Mouse (Mus musculus) G1E (cell line): ENCODE data around the gene Brca2. TPM values are rescaled to one million over a fixed set of nuclear protein-coding genes. Genes with fewer than 3 reads are reported as not detected.

ENCODE experiments used
- ATAC-seq: 2 replicates; pipeline ENCODE4 v1.8.0; 2016; ENCODE audit warnings: mild to moderate bottlenecking; ENCODE audit not compliant: insufficient number of reproducible peaks, poor library complexity, low FRiP score, severe bottlenecking; ENCODE audit errors: extremely low read depth
- DNase-seq: peaks from one replicate; pipeline ENCODE4 v3.0.0; 2012; ENCODE audit warnings: low spot score
- H3K27me3 ChIP-seq: 2 replicates; pipeline ENCODE4 v1.6.1; 2012; ENCODE audit warnings: mild to moderate bottlenecking, low read length, inconsistent platforms; ENCODE audit not compliant: insufficient read depth
- H3K36me3 ChIP-seq: replicated peaks from 2 replicates; pipeline ENCODE3; 2012; ENCODE audit warnings: mild to moderate bottlenecking, inconsistent platforms
- H3K4me1 ChIP-seq: 2 replicates; pipeline ENCODE4 v1.6.1; 2012; ENCODE audit warnings: low read depth, low read length, inconsistent platforms, mixed read lengths; ENCODE audit not compliant: insufficient read depth
- H3K4me3 ChIP-seq: 2 replicates; pipeline ENCODE4 v1.5.1; 2012; ENCODE audit warnings: low read depth, mild to moderate bottlenecking, inconsistent platforms, low read length, moderate library complexity, mixed read lengths
- H3K9me3 ChIP-seq: replicated peaks from 2 replicates; pipeline ENCODE4 v1.6.1; 2012; ENCODE audit warnings: inconsistent platforms
- CTCF ChIP-seq: IDR thresholded peaks from 2 replicates; pipeline ENCODE4 v1.5.1; 2012; ENCODE audit warnings: low read depth, low read length, inconsistent platforms, mixed read lengths
- GATA1 ChIP-seq: IDR thresholded peaks from 2 replicates; pipeline ENCODE4 v1.6.1; 2012; ENCODE audit warnings: borderline replicate concordance, low read length, inconsistent platforms, mixed read lengths
- GATA2 ChIP-seq: IDR thresholded peaks from 2 replicates; pipeline ENCODE4 v1.6.1; 2012; ENCODE audit warnings: low read depth, low read length, inconsistent platforms, borderline replicate concordance
- POLR2AphosphoS5 ChIP-seq: IDR thresholded peaks from 2 replicates; pipeline ENCODE4 v1.6.1; 2012; ENCODE audit warnings: low read depth, low read length, inconsistent platforms; ENCODE audit not compliant: insufficient replicate concordance
- TAL1 ChIP-seq: conservative IDR thresholded peaks from 2 replicates; pipeline ENCODE4 v1.6.1; 2012; ENCODE audit warnings: low read depth, low read length, inconsistent platforms, mixed read lengths
- polyA plus RNA-seq: library from polyadenylated mRNA; stranded (reverse); fragments of >175 nt; gene quantifications from 2 replicates; pipeline ENCODE4 v1.2.3, GENCODE M21; 2012
- total RNA-seq, 2 experiments: library from RNA; stranded (forward) in 1 of 2; stranded (reverse) in 1 of 2; fragments of 200-1000 nt in 1 of 2; fragments of >200 nt in 1 of 2; fragmentation: Nextera tagmentation in 1 of 2; gene quantifications; 2 replicates each; pipeline ENCODE4 v1.2.3; 2014 to 2017

Gene Brca2
- total and polyA plus RNA-seq, 3 experiments: 9.0 to 104 (median 39.7) TPM

GRCm38 (mm10) chr5:150594649-150595339, 72.4 kb downstream of the Brca2 start:
- peaks cover 24% of the 10 kb centered on the region for H3K27me3 ChIP-seq
- H3K4me1 ChIP-seq: peaks cover 49% of the 10 kb centered on the region
- no peak for DNase-seq
- peaks cover 3% of the 10 kb centered on the region for H3K36me3 ChIP-seq
- no peak for TF ChIP-seq GATA2
- TF ChIP-seq TAL1: no peak
- no peak for TF ChIP-seq CTCF
- no peak for TF ChIP-seq POLR2AphosphoS5
- no peak for TF ChIP-seq GATA1
- no peak for ATAC-seq
- H3K9me3 ChIP-seq: peaks cover 7% of the 10 kb centered on the region
- peak overlapping the region; percentile 74 for H3K4me3 ChIP-seq

GRCm38 (mm10) chr5:150595366-150596016, 73.1 kb downstream of the Brca2 start:
- peaks cover 3% of the 10 kb centered on the region for H3K36me3 ChIP-seq
- DNase-seq (peak; percentile 25), ATAC-seq (no peak)
- H3K9me3 ChIP-seq: peaks cover 7% of the 10 kb centered on the region
- peaks cover 24% of the 10 kb centered on the region for H3K27me3 ChIP-seq
- peaks cover 56% of the 10 kb centered on the region for H3K4me1 ChIP-seq
- TF ChIP-seq GATA1 (no peak), POLR2AphosphoS5 (no peak), GATA2 (no peak), TAL1 (no peak), CTCF (no peak)
- H3K4me3 ChIP-seq: no peak overlapping the region

- H3K4me1 ChIP-seq: peaks cover 62% of the 10 kb centered on the region
- DNase-seq (no peak), ATAC-seq (no peak)
- H3K36me3 ChIP-seq: peaks cover 1% of the 10 kb centered on the region
- TF ChIP-seq CTCF: no peak
- H3K27me3 ChIP-seq: peaks cover 28% of the 10 kb centered on the region
- no peak within 1 kb of the TSS for H3K4me3 ChIP-seq
- peaks cover 7% of the 10 kb centered on the region for H3K9me3 ChIP-seq
Measured at GRCm38 (mm10) chr5:150597088-150597487, 74.7 kb downstream of the Brca2 start, which contains the start of gene N4bp2l1. TSS of gene N4bp2l1 (minus strand) at chr5:150597188.

- no peak for DNase-seq
- ATAC-seq: no peak
- no peaks in the 10 kb centered on the region for H3K36me3 ChIP-seq
- TF ChIP-seq POLR2AphosphoS5 (no peak), CTCF (no peak), GATA1 (no peak), GATA2 (no peak), TAL1 (no peak)
- H3K4me3 ChIP-seq: no peak overlapping the region; the same call in 1 of the 2 replicates
- peaks cover 19% of the 10 kb centered on the region for H3K27me3 ChIP-seq
- peaks cover 4% of the 10 kb centered on the region for H3K9me3 ChIP-seq
- H3K4me1 ChIP-seq: peaks cover 49% of the 10 kb centered on the region
Measured at GRCm38 (mm10) chr5:150598202-150599119, 76.0 kb downstream of the Brca2 start.

- peak overlapping the region; percentile 68 for H3K4me3 ChIP-seq
- peak; percentile 10; the same call in 1 of the 2 replicates for ATAC-seq
Measured at GRCm38 (mm10) chr5:150599301-150600294, 77.2 kb downstream of the Brca2 start.

More at GRCm38 (mm10) chr5:150599301-150600294, 77.2 kb downstream of the Brca2 start:
- Histone ChIP-seq H3K27me3 (peaks cover 10% of the 10 kb centered on the region), H3K9me3 (no peaks in the 10 kb centered on the region), H3K4me1 (peaks cover 39% of the 10 kb centered on the region), H3K36me3 (no peaks in the 10 kb centered on the region)
- peak; percentile 15 for DNase-seq
- TF ChIP-seq GATA2 (no peak), GATA1 (no peak), CTCF (no peak), POLR2AphosphoS5 (no peak), TAL1 (no peak)
